Mouse (Mus musculus) liver, adult 2 months (tissue): Measurements from ENCODE around the gene Rpl41. TPM values are rescaled to one million over a fixed set of nuclear protein-coding genes. Genes with fewer than 3 reads are reported as not detected.
A peak's percentile ranks its signal among the peaks of the same experiment; 100 is the strongest.

Experiments used
- DNase-seq: peaks from one replicate; pipeline ENCODE4 v3.0.0-alpha.2; 2011; ENCODE audit warnings: low read depth, low spot score; ENCODE audit errors: extremely low read depth
- H3K27ac ChIP-seq: fragments of 200-500 bp; replicated peaks from 2 replicates; pipeline ENCODE4 v1.5.1; 2012; ENCODE audit warnings: low read depth, mild to moderate bottlenecking, control low read depth, inconsistent platforms, low read length; ENCODE audit not compliant: insufficient read depth
- H3K27me3 ChIP-seq: fragments of 200-500 bp; 2 replicates; pipeline ENCODE4 v1.6.1; 2012; ENCODE audit warnings: mild to moderate bottlenecking, moderate library complexity, low read length, inconsistent platforms; ENCODE audit not compliant: control insufficient read depth, insufficient read depth
- H3K36me3 ChIP-seq: fragments of 200-500 bp; 2 replicates; pipeline ENCODE4 v1.6.1; 2012; ENCODE audit warnings: low read length, inconsistent platforms; ENCODE audit not compliant: control insufficient read depth, insufficient read depth
- H3K4me1 ChIP-seq: fragments of 200-500 bp; 2 replicates; pipeline ENCODE4 v1.6.1; 2011; ENCODE audit warnings: low read length; ENCODE audit not compliant: control insufficient read depth, insufficient read depth
- H3K4me3 ChIP-seq: fragments of 200-500 bp; 2 replicates; pipeline ENCODE4 v1.5.1; 2011; ENCODE audit warnings: low read depth, mild to moderate bottlenecking, control low read depth, low read length, moderate library complexity; ENCODE audit not compliant: insufficient read depth
- H3K79me2 ChIP-seq: fragments of 200-500 bp; 2 replicates; pipeline ENCODE4 v1.6.1; 2012; ENCODE audit warnings: inconsistent platforms, mild to moderate bottlenecking, low read length, moderate library complexity; ENCODE audit not compliant: control insufficient read depth, insufficient read depth
- H3K9ac ChIP-seq: fragments of 200-500 bp; 2 replicates; pipeline ENCODE4 v1.6.1; 2012; ENCODE audit warnings: low read depth, mild to moderate bottlenecking, control low read depth, inconsistent platforms, low read length
- CTCF ChIP-seq: fragments of 200-500 bp; IDR thresholded peaks from 2 replicates; pipeline ENCODE4 v1.5.1; 2011; ENCODE audit warnings: low read depth, low read length, control low read depth
- POLR2A ChIP-seq: fragments of 200-500 bp; IDR thresholded peaks from 2 replicates; pipeline ENCODE4 v1.6.1; 2011; ENCODE audit warnings: low read length, control low read depth; ENCODE audit not compliant: insufficient read depth; ENCODE audit errors: extremely low read depth
- WGBS: fragments of 180-500 bp; shearing (Covaris S2); methylation state at CpG from one replicate; pipeline ENCODE4 v1.1.7; 2018; 5-methylcytosine and 5-hydroxymethylcytosine counted together
- polyA plus RNA-seq: library from polyadenylated mRNA; depleted of rRNA; stranded (reverse); fragments of >200 nt; gene quantifications from 2 replicates; pipeline ENCODE4 v1.2.3, GENCODE M21; 2012
- total RNA-seq: library from RNA; depleted of rRNA; stranded (reverse); fragments of >200 nt; gene quantifications from 2 replicates; pipeline ENCODE4 v1.2.3, GENCODE M21; 2014

The Rpl41 gene
- total and polyA plus RNA-seq, 2 experiments: 794 to 1,015 TPM

DNA sequence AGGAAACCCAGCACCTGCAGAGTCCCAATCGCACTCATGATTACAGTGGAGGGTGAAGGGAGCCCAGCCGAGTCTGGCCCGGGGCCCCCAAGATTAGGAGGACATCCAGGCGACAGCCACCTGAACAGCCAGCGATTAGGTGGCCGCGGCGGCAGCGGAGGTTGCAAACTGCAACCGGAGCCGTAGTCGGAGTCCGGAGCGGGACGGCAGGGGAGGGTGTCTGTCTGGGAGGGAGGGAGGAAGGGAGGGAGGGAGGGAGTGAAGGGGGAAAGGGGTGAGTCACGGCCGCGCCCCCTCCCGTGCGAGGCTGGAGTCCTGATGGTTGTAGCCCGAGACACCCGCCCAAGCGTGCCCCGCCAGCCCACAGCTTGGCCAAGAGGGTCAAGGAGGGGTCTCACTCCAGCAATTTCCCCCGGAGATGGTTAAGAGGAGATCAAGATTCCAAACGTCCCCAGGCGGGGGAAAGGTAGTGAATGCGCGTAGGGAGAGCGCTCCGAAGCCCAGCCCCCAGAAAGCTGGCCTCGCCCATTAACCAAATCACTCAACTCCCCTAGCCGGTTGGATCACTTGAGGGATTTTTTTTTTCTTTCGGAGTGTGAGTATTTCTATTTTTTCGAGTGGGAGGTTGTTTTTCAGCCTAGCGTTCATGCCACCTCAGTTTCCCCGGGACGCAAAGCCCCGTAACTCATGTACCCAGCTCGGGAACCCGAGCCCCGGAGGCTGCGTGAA is 40.5 kb upstream of the Rpl41 start, which contains the start of gene Erbb3:
Gene Erbb3, minus strand, starts transcription at position 189 of the 729 bp plus-strand sequence.
- peaks cover 14% of the 10 kb centered on the region; the same call in 1 of the 2 replicates for H3K79me2 ChIP-seq
- peak within 1 kb of the TSS; percentile 90 for H3K4me3 ChIP-seq
- H3K9ac ChIP-seq: peak within 1 kb of the TSS; percentile 87
- WGBS: 1% methylated on average over 43 of the region's 43 CpGs
- peaks cover 11% of the 10 kb centered on the region for H3K36me3 ChIP-seq
- H3K27ac ChIP-seq: peak within 1 kb of the TSS; percentile 97
- no peaks in the 10 kb centered on the region for H3K27me3 ChIP-seq
- TF ChIP-seq CTCF (no peak), POLR2A (peak; percentile 79)
- DNase-seq: peak; percentile 74
- H3K4me1 ChIP-seq: peaks cover 10% of the 10 kb centered on the region

DNA sequence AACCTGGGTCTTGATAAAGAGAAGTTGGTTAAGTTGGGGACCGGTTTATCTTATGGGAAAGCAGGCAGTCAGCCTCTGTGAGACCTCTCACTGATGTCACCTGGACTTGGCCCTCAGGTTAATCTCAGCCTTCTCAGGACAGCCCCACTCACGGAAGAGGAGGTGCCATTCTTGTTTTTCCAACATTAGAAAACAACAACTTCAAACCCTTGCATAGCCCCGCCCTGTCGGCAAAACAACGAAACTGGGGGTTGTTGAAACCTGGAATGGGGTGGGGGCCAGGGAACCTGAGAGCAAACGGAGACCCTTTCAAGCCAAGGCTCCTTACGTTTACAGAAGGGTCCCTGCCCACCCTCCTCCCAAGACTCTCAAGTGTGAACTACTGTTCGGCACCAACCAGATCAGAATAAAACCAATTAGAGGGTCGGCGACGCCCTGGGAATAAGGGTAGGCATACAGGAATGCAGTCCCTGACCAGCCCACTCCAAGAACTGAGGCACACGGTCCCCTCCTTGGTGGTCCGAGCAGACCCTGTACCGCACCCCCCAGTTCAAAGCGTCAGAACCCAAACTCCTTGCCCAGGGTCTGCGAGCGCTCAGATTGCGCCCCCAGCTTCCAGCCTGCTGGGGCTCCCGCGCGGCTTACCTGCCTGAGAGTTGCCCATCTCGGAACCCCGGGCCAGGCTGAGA is 39.8 kb upstream of the Rpl41 start:
- Histone ChIP-seq H3K9ac (peak overlapping the region; percentile 87), H3K4me3 (peak overlapping the region; percentile 90), H3K4me1 (peaks cover 10% of the 10 kb centered on the region), H3K27ac (peak overlapping the region; percentile 97), H3K27me3 (no peaks in the 10 kb centered on the region), H3K36me3 (peaks cover 13% of the 10 kb centered on the region), H3K79me2 (peaks cover 14% of the 10 kb centered on the region; the same call in 1 of the 2 replicates)
- DNase-seq: peak; percentile 94
- TF ChIP-seq POLR2A (0 out of 2 replicates have a peak, but pooled peaks have one; percentile 37), CTCF (no peak)
- 4% methylated on average over 23 of the region's 23 CpGs for WGBS

DNA sequence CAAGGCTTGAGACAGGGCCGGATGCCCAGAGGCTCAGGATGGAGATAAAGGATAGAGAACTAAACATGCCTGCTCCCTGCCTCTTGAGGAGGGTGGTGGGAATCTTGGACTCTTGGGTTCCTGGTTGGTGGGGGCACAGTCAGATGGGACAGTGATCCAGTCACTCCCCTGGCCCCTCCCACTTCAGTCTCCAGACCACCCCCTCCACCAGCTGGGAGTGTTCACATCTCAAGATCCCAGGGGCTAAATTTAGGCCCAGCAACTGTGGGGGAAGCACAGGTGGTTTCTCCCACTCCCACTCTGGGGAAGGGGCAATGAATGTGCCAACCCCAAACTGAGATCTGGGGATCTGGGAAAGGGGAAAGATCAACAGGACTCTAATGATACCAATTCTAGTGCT is 39.0 kb upstream of the Rpl41 start:
- WGBS: 29% methylated on average over 1 of the region's 1 CpGs
- Histone ChIP-seq H3K27me3 (no peaks in the 10 kb centered on the region), H3K27ac (peak overlapping the region; percentile 97), H3K4me3 (peak overlapping the region; percentile 90), H3K36me3 (peaks cover 17% of the 10 kb centered on the region), H3K9ac (peak overlapping the region; percentile 71), H3K79me2 (peaks cover 14% of the 10 kb centered on the region; the same call in 1 of the 2 replicates), H3K4me1 (peaks cover 10% of the 10 kb centered on the region)
- TF ChIP-seq POLR2A (no peak), CTCF (no peak)
- DNase-seq: peak; percentile 63

DNA sequence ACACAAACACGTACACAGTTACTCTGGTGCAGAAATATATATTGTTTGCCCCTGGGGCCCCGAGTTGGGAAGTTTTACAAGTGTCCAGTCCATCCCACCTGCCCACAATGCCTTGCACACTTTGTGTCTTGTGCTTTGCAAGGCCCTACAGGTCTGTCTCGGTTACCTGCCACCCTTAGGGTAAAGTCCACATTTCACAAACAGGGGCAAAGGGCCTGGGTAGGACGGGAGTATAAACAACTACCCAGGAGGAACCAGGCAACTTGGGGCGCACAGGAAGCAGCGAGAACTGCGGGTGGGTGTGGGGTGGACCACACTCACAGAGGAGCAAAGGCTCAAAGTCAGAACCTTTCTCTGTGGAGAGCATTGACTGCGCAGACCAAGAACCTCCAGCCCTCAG is 38.6 kb upstream of the Rpl41 start:
- TF ChIP-seq CTCF: peak; percentile 7; the same call in 1 of the 2 replicates
- TF ChIP-seq POLR2A: peak; percentile 65; the same call in 1 of the 2 replicates
- no peaks in the 10 kb centered on the region for H3K27me3 ChIP-seq
- 9% methylated on average over 8 of the region's 8 CpGs for WGBS
- peak overlapping the region; percentile 97 for H3K27ac ChIP-seq
- peak overlapping the region; percentile 71 for H3K9ac ChIP-seq
- peak; percentile 97 for DNase-seq
- H3K36me3 ChIP-seq: peaks cover 21% of the 10 kb centered on the region
- peaks cover 10% of the 10 kb centered on the region for H3K4me1 ChIP-seq
- peak overlapping the region; percentile 90 for H3K4me3 ChIP-seq
- H3K79me2 ChIP-seq: peaks cover 14% of the 10 kb centered on the region; the same call in 1 of the 2 replicates

DNA sequence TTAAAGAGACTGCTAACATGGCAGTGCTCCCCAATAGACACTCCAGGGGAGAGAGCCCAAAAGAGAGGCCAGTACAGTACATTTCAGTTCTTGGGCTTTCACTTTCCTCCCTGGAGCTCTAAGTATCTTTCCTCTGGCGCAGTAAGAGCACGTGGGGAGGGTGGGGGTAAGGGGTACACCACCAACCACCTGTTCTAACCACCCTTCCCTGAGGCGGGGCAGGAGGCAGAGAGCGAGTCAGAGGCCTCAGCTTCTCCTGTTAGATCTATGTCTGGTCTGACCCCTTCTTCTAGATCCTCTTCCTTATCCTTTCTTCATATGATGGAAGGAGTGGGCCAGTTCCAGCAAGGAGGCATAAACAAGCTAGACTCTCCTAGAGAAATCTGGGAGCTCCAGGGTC is 38.0 kb upstream of the Rpl41 start:
- Histone ChIP-seq H3K9ac (peak overlapping the region; percentile 71), H3K4me3 (peak overlapping the region; percentile 90), H3K27me3 (no peaks in the 10 kb centered on the region), H3K4me1 (peaks cover 10% of the 10 kb centered on the region), H3K79me2 (peaks cover 14% of the 10 kb centered on the region; the same call in 1 of the 2 replicates), H3K36me3 (peaks cover 25% of the 10 kb centered on the region), H3K27ac (peak overlapping the region; percentile 97)
- TF ChIP-seq CTCF: no peak
- TF ChIP-seq POLR2A: no peak
- WGBS: 30% methylated on average over 4 of the region's 4 CpGs
- DNase-seq: no peak
